Mouse (Mus musculus) thymus, postnatal 0 days (tissue): ENCODE results near the gene Dld. TPM values are rescaled to one million over a fixed set of nuclear protein-coding genes. Genes with fewer than 3 reads are reported as not detected.

Experiments
- DNase-seq: peaks from one replicate; pipeline ENCODE4 v3.0.0-alpha.2; 2015; ENCODE audit warnings: low spot score
- polyA plus RNA-seq: library from polyadenylated mRNA; unstranded; fragments of >200 nt; fragmentation: Nextera tagmentation; extraction: Ambion mirVana; gene quantifications from 2 replicates; pipeline ENCODE4 v1.2.1, GENCODE M21; 2015

The Dld gene
- polyA plus RNA-seq, 1 experiment from 2014 or later = 115 TPM

DNA sequence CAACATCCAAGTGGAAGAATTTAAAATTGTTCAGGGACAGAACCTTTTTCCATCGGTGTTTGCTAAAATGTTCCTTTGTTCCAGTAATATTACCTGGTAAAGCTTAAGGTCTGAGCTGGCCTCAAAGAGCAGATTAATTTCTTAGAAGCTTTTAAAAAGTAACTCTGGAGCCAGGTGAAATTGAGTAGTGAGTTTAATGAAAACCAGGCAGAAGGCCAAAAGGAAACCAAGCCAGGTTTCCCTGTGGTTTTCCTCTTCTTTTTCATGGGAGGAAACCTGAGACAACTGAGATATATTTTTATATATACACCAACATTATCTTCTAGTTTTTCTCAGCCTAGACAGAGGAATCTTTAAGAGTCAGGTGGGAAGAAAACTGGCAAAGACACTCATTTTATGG is 29.7 kb downstream of the Dld start:
- no peak for DNase-seq

- no peak for DNase-seq
Measured at GRCm38 (mm10) chr12:31320817-31321216, 30.4 kb downstream of the Dld start.

GRCm38 (mm10) chr12:31318409-31318963 is 32.8 kb downstream of the Dld start:
- no peak for DNase-seq

- no peak for DNase-seq
Measured at GRCm38 (mm10) chr12:31317670-31318408, 33.4 kb downstream of the Dld start.

DNA sequence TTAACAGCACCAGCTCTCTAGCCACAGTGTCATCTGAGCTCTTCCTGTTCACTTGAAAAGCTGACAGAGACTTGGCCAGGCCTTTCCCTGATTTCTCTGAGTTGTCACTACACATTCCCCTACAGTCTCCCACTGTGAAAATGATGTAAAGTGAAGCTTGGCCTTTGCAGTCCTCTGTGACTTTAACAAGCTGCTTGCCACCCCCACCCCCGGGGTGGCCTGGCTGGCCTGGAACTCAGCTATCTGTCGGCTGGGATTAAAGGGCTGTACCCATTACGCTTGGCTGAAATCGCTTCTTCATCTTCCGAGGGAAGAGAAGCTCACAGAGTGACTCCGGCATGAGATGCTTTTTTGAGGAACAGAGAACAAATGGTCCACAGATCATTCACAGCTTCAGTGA is 35.3 kb downstream of the Dld start:
- DNase-seq = no peak

DNA sequence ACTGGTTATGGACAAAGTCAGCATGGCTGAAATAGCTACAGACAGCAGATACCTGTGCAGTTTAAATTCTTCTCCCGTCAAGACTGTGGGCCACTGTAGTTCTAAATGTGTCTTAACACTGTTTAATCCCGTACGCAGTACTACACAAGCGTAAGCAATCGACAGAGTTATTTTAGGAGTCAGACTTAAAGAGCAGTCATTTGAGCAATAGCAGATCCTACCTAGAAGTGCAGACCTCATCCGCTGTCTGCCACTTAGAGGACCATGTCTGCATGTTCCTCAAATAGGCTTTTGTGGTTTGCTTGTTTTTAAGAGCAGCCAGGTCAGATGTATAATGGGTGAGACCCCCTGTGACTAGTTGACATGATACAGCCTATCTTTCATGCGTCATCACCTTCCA is 36.9 kb downstream of the Dld start:
- DNase-seq = no peak

- no peak for DNase-seq
Measured at GRCm38 (mm10) chr12:31313136-31313535, 38.1 kb downstream of the Dld start.

DNA sequence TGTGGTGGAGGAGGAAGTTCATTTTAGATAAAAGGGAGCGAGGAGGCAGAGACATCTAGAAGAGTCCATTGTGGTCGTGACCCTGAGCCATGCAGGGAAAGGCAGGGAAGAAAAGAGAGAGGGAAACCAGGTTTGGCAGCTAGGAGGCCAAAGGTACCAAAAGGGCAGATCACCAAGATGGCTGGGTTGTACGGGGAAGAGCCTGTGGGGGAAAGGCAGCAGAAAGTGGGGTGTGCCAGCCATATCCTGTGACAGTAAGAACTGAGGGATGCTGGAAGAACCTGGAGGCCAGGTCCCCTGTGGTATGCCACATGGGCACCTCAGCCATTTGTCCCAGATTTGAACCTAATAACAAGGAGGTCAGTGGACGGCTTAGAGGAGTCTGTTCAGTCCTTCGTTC is 39.0 kb downstream of the Dld start:
- DNase-seq = no peak

- DNase-seq = no peak
Measured at GRCm38 (mm10) chr12:31311671-31312265, 39.5 kb downstream of the Dld start.

- no peak for DNase-seq
Measured at GRCm38 (mm10) chr12:31310687-31311086, 40.6 kb downstream of the Dld start.

DNA sequence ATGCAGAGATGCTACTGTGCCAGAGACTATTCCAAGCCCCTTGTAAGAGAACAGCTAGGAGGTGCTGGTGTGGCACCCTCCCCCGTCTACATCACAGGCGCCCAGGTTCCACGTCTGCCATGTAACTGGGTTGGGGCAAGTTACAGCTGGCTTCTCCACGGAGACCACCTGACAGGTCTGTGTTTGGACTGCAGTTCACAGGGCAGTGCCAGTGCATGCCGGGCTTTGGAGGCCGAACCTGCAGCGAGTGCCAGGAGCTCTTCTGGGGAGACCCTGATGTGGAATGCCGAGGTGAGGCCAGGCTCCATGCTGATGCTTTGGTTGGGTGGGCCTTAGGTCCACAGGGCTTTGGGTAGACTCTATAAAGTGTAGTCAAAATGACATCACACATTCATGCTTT is 43.5 kb downstream of the Dld start:
- no peak for DNase-seq

GRCm38 (mm10) chr12:31307011-31307410 is 44.2 kb downstream of the Dld start:
- no peak for DNase-seq

GRCm38 (mm10) chr12:31306075-31306675 is 45.1 kb downstream of the Dld start:
- DNase-seq = no peak

- no peak for DNase-seq
Measured at GRCm38 (mm10) chr12:31302766-31303511, 48.3 kb downstream of the Dld start.

DNA sequence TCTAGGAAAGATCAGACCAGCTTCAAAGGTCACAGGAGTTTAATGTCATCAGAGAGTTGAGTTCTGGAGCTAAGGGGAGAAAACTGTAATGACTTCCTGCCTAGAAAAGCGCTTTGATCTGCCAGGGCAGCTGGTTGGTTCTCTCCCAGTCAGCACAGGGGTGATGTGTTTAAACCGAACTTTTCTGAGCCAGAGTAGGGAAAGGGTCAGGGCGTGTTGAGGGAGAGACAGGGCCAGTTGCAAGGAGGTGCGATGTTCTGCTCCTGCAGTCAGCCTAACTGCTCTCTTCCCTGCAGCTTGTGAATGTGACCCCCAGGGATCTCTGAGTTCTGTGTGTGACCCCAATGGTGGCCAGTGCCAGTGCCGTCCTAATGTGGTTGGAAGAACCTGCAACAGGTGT is 49.0 kb downstream of the Dld start:
- DNase-seq = no peak

- DNase-seq = no peak
Measured at GRCm38 (mm10) chr12:31300276-31300675, 51.0 kb downstream of the Dld start.

DNA sequence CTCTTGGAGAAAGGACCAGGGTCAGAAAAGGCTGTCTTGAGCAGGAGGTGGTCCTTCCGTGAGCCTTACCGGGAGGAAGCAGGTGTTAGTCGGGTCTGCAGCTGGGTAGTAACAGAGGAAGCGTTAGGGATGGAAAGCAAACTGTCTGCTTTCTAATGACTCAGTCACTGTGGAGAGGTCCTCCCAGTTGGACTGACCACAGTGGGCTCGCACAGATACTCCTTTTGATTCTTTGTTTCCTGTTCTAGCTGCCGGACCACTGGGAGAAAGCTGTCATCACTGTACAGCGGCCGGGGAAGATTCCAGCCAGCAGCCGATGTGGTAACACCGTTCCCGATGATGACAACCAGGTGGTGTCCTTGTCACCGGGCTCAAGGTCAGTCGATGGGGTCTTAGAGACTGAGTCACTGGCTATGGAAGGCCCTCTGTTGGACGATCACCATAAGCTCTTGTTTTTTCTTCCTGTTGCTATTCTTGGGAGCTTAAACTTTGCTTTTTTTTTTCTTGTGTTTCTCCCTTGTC is 51.5 kb downstream of the Dld start:
- no peak for DNase-seq

- no peak for DNase-seq
Measured at GRCm38 (mm10) chr12:31299126-31299525, 52.1 kb downstream of the Dld start.

- no peak for DNase-seq
Measured at GRCm38 (mm10) chr12:31298530-31298929, 52.7 kb downstream of the Dld start.

DNA sequence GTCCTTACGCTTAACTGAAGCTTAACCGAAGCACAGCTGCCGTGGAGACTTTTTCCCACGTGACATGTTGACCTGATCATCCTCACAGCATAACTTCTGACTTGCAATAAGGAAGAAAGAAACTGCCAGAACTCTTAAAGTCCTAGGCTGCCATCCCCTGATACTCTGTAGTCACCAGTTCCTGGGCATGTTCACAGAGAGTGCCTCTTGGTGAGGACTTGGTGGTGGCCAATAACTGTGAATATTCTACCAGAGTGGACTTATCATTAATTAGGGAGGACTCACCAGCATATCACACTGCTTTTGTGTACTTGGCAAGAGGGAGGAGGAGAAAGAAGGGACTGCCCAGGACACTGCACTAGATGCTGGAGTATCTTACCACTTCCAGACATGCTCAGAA is 53.1 kb downstream of the Dld start:
- no peak for DNase-seq

DNA sequence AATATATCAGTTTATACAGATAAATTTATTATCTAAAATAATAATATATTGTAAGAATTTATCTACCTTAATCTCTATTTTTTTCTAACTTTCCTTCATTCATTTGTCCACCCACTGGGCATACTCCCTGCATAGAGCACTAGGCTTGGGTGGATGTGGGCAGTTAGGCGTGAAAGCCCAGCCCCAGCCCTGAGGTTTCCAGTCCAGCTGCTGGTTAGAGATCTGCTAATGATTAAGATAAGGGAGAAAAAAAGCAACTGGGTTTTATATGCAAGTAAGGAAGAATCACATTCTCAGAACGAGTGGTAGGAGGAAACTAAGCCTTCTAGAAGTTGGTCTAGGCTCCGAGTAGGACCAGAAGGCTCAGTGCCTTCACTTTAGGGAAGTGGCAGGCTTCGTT is 55.2 kb downstream of the Dld start:
- no peak for DNase-seq

DNA sequence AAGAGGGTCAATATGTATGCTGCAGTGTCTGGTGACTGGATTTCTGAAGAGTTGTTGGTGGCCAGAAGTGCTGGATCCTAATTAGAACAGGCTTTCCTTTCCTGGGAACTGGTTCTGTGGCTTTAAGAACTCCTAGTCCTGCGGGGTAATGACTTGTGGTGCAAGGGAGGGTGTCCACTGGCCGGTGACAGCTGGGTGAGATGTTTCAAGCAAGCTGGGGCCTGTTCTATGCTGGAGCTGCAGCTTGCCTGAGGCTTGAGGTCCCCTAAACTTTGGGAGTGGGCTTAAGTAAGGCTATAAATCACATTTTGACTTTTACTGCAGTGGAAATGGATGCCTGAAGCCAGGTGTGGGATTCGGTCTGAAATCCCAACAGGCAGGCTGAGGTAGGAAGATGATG is 55.7 kb downstream of the Dld start:
- no peak for DNase-seq
